Mouse (Mus musculus): ENCODE measurements at regions not wholly inside any gene's neighbourhood (a gene's known extent, or its start where the extent isn't known, plus 50 kb on each side); places are given as distances from the start of the nearest gene placed in this dataset.

DNA sequence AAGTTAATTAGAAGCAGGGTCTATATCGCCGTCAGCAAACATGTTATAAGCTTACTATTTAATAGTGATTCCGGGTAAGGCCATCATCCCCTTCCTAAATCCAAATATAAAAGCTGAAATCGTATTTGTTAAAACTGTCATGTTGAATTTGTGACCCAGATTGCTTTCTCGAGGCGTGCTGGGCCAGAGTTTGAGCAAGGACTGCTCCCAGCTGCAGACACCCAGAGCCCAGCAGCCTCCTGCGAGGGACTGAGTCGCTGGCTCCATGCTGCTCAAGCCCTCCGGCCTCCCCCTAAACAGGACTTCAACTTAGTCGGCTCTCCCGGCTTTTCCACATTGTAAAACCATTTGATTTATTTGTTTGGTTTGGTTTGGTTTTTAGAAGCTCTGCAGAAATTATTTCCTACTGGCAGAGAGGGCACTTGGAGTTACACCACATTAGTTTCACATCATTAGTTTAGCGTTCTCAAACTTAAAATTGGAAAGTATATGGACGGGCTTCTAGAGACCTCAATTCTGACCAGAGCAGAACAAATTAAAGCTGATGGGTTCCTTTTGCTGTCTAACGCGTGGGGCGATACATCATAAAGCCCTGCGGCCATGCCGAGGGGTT lies 126.4 kb upstream of the Pitx1 start:
- DNase-seq (ENCODE audit: low spot score in 2 of 2), result no peak

DNA sequence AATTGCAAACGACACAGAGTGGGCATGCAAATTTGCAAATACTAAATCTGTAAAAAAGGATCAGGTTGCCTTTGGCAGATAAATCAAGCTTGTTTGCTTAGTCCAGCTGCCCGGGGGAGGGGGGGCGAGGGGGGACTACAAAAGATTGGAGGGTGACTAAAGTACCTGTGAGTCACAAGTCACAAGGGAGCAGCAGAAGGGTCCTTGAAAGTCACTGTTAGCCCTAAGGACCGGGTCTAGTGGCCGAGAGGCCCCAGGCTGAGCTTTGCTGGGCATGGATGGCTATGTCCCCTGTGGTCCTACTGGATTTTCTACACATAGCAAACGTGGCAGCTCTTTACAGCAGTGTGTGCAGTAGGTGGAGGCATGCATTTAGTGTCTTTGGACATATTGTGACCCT lies 118.4 kb upstream of the Pitx1 start:
- no peak for DNase-seq (ENCODE audit: low spot score in 2 of 2)

DNA sequence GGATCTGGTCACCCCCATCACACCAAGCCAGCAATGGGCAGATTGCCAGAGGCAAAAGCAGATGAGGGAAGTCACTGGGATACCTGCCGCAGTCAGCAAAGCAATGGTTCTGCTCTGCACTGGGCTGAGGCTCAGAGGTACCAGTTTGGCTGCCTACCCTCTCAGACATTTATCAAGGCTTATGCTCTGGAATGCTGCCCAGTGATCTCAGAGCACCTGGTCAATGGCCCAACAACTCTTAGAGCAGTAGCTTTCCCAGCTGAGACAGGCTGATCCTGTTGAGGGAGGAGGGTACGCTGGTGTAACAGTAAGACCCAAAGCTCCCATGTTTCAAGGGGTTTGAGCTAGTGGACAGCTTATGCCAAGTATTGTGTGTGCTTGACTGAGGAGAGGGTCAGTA lies 117.4 kb upstream of the Pitx1 start:
- no peak for DNase-seq (ENCODE audit: low spot score in 2 of 2)

GRCm38 (mm10) chr13:55950773-55951172 lies 114.8 kb upstream of the Pitx1 start:
- DNase-seq (ENCODE audit: low spot score in 2 of 2), result no peak

DNA sequence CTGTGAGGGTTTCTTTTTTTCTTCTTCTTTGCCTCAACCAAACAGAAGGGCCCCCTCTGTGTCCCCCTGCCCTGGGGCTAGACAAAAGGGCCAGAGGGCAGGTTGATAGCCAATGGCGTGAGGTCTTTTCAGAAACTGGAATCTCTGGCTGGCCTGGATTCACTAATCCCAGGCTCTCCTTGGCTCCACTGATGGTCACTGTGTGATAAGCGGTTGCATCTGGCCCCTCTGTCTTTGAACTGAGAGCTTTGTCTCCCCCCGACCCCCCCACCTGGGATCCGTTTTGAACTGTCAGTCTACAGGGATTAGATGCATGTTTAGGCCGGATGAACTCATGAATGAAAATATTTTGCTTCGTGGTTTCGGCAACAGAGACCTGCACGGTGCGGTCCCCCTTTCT lies 112.6 kb upstream of the Pitx1 start:
- DNase-seq (ENCODE audit: low spot score in 2 of 2), result no peak

- DNase-seq (ENCODE audit: low spot score in 2 of 2), result no peak
Measured at GRCm38 (mm10) chr13:55948144-55948543, 112.2 kb upstream of the Pitx1 start.

GRCm38 (mm10) chr13:55937417-55937816 lies 101.4 kb upstream of the Pitx1 start:
- no peak for DNase-seq (ENCODE audit: low spot score in 2 of 2)

DNA sequence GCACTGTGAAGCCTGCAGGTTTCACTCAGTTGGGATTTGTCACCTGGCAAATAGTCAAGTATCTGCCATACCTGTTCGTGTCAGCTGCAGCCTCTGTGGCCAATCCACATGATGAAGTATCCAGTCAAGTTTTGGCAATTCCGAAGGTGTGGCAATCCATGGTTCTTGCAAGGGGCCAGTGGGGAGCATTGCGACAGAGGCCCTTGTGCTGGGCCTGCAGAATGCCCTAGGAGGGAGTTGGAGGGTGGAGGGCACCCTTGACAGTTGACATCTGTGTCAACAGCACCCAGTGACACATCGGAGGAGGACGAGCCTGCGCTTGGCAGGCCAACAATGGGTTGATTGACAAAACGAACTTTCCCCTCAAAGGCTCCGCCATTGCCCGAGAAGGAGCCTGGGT lies 101.0 kb upstream of the Pitx1 start:
- no peak for DNase-seq (ENCODE audit: low spot score in 2 of 2)

DNA sequence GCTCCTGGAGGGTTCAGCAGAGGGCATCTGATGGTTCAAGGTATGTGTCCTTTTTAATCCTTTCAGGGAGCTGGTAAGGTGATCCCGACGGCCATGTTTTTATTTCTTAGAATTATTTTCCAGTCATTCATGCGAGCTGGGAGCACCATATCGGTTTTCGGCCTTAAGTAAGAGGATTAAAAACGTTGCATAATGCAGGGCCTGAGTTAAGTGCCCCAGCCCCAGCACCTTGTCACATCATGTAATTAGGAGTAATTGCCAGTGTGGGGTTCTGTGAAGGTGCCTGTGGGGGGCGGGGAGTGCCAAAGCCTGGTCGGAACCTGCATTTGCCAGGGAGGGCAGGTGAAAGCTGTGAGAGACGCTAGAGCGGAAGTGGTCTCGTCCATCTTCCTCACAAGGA lies 94.6 kb upstream of the Pitx1 start:
- no peak for DNase-seq (ENCODE audit: low spot score in 2 of 2)

DNA sequence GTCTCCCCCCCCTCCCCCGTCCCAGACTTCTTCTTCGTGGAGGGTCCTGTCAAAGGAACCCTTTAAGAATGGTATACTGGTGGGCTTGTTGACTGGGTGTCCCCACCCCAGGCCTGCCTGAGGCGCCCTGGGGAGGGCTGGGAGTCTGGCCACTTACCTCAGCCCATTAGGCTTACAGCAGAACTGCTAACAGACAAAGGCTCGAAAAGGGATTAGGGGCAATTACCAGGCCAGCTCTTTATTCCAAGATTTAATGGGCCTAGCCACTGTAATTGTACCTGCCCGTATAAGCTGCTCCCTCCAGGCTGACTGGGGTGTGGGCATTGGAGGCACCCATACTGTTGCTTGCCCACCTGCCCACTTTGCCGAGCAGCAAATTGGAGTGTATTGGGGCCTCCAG lies 93.8 kb upstream of the Pitx1 start:
- no peak for DNase-seq (ENCODE audit: low spot score in 2 of 2)

- no peak for DNase-seq (ENCODE audit: low spot score in 2 of 2)
Measured at GRCm38 (mm10) chr13:55923505-55924136, 87.6 kb upstream of the Pitx1 start.

GRCm38 (mm10) chr13:55917316-55917715 lies 81.3 kb upstream of the Pitx1 start:
- no peak for DNase-seq (ENCODE audit: low spot score in 2 of 2)

- no peak for DNase-seq (ENCODE audit: low spot score in 2 of 2)
Measured at GRCm38 (mm10) chr13:55912271-55912711, 76.3 kb upstream of the Pitx1 start.

DNA sequence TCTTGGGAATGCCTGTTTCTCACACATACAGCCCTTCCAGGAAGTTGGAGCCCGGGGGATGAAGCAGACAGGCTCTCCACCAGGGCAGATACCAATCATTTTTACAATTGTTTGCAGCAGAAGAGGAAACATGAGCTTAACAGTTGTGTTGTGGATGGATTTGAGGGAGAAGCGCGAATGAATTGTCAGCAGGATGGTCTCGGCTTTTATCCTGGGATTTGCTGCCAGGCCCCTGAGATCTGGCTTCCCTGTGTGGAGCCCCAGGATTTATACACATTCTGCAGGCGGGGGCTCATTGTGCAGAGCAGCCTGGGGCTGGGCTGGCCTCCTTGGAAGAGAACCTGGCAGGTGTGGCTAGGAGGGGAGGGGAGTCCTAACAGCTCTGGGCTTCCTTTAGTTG lies 73.9 kb upstream of the Pitx1 start:
- no peak for DNase-seq (ENCODE audit: low spot score in 2 of 2)

DNA sequence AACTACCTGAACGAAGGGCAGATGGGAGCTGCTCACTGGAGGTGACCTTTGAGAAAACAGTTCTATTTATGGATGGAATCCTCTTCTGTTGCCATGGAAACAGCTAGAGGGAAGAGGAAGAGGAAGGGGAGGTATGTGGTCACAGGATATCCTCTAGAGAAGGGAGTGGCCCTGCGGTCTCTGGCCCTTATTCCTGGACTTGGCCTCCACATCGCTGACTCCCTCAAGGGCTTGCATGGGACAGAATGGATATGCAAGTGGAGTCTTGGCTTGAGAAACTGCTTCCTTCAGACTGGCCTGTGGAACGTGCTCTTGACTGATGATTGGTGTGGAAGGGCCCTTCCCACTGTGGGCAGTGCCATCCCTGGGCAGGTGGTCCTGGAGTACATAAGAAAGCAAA lies 68.9 kb upstream of the Pitx1 start:
- no peak for DNase-seq (ENCODE audit: low spot score in 2 of 2)

DNA sequence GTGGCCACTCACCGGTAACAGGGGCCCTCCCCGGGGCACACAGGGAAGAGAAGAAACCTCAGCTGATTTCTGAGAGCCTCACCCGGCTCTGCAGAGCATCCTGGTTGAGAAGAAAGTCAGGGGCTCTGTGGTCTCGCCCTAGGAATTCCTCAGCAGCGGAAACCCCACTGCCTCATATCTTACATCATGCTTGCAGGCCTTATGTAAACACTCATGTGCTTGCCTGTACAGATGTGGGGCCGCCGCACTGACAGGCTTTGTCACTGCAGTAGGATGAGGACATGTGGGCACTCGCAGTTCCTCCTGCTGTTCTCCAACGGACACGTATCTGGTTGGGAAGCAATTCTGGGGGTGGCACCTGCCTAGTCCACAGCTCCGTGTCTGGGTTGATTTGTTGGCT lies 66.3 kb upstream of the Pitx1 start:
- DNase-seq (ENCODE audit: low spot score in 2 of 2), result no peak

- no peak for DNase-seq (ENCODE audit: low spot score in 2 of 2)
Measured at GRCm38 (mm10) chr13:55900190-55900526, 64.2 kb upstream of the Pitx1 start.

- DNase-seq (ENCODE audit: low spot score in 2 of 2), result no peak
Measured at GRCm38 (mm10) chr13:55899501-55900189, 63.7 kb upstream of the Pitx1 start.

DNA sequence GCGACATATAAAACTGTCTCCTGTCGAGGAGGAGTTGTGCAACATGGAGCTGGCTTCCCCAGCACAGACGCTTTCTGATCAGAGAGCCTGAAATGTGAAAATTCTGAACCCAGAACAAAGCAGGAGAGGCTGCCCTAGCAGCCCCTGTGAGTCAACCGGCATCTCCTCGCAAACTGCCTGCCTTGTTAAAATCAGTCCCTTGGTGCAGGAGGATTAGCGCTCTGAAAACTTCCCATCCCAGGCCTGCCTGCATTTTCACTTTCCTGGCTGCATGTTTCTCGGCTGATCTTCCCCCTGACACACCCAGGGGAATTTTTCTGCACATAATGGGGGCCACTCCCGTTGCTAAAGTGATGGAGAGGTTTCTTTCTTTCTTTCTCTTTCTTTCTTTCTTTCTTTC lies 63.0 kb upstream of the Pitx1 start:
- no peak for DNase-seq (ENCODE audit: low spot score in 2 of 2)

DNA sequence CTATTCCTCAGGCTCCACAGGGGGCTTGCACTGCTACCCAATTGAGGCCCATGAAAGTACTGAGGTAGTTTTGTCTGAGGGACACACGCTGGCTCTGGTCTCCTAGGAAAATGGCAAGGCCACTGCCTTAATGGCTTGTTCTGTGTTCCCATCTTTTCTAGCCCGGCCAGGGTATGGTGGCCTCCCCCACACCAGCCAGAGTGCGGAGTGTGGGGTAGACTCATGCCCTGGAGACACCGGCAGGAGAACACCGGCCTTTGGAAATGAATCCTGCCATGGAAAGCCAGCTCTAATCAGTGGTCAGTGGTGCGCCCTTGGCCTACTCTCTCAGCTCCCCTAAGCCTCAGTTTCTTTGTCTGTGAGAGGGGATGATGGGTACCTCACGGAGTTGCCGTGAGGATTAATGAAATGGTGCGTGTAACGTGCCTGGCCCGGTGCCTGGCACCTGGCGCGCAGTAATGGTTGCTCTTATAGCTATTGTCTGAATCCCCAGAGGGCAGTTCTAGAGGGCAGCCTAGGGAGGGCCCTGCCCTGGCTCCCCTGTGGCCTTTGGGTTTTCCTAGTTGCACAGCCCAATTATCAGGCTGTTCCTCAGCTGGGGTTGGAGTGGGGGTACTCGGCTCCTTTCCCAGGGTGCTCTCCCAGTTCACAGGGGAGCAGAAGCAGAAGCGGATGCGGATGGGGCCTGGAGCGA lies 62.4 kb upstream of the Pitx1 start:
- no peak for DNase-seq (ENCODE audit: low spot score in 2 of 2)

DNA sequence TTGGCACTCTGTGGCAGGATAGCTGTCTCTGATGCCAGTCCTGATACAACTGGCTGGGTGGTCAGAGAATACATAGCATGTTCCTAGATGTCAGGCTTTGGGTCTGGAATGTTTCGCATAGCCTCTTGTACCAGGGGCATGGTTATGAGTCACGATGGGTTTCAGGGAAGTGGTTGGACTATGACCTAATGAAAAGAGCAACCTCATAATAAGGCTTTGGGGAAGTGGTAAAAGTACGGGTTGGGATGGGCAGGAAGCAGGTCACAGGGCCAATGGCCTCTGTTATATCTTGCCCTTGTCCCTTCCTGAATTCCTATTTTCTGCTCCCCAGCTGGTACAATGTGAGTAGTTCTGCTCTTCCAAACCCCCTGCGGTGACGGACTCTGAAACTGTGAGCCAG lies 59.5 kb upstream of the Pitx1 start:
- DNase-seq (ENCODE audit: low spot score in 2 of 2), result no peak
